Mouse (Mus musculus) frontal cortex, postnatal 14 days (tissue): ENCODE measurements at regions not wholly inside any gene's neighbourhood (a gene's known extent, or its start where the extent isn't known, plus 50 kb on each side); places are given as distances from the start of the nearest gene placed in this dataset.
"Not testable (repeated sequence)": the region's sequence is repeated elsewhere in the genome, so short reads cannot be mapped to it uniquely, and the experiment has no call there.

Experiments used
- DNase-seq, 2 experiments: peaks; one replicate each; pipeline ENCODE4 v3.0.0; 2022; ENCODE audit warnings: low spot score in 2 of 2

DNA sequence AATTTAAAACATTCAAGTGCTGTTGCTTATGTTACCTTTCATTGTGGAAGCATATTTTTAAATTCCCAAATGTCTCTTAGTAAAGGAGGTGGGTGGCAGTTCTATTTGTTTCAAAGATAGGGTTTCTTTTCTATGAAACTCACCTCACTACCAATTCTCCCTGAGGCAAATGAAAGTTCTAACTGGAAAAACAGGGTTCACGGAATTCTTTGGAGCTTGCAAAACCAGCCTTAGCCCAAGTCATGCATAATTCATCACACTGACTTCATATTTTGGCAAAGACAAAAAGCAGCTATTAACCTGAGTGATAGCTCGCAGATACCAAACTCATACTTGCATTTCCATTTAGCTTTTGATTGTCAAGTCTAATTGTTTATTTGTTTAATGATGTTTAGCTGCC lies 73.8 kb downstream of the Dio2 start:
- DNase-seq, result no peak

DNA sequence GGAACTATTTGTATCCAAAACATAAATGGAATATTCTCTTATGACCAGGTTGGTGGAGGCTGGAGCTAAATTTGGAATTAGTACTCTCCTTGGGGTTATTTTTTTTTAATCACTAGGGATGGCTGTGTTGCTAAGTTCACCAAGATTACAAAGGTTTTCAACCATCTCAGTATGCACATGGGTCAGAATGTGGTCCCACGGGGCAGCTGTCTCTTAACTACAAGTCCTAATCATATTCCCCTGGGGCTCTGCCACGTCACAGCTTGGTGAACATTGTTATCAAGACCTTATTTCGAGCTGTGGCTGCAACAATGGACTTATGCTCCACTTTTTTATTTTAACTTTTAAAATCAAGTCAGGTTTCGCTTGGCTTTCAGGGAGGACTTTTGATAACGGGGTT lies 92.8 kb downstream of the Dio2 start:
- DNase-seq, result no peak

DNA sequence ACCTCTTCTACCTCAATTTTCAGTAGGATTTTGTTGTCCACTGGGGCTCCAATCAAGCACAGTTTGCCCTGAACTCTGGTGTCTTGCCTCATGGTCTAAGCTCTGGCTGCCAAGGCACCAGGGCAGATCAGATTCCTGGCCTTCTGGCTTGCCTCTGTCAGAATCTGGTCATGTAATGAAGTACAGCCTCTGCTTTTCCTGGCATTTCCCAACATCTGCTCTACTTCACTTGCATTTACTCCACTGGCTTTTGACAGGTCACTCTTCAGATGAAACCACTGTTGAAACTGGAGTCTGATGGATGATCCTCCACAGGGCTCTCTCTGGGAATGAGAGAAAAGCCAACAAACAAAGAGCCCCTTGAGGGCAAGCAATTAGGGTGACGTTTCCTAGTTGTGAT lies 94.3 kb downstream of the Dio2 start:
- no peak for DNase-seq

DNA sequence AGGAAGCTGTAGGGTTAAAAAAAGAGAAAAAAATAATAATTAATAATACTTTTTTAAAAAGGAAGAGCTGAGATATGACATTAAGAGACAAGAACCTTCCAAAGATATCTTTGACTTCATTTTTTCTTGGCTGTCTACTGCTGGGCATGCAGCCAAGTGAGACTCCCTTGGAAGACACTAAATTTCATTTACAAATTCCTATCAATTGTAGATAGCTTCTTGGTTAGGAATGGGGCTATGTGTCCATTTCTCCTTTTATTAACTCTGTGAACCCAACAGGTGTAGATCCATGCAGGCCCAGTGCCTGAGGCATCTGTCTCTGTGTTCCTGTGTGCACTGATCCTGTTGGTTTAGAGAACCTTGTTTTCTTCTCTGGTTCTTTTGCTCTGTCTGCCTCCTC lies 113.4 kb downstream of the Dio2 start:
- peak in 1 of 2 experiments; percentile 6 for DNase-seq

DNA sequence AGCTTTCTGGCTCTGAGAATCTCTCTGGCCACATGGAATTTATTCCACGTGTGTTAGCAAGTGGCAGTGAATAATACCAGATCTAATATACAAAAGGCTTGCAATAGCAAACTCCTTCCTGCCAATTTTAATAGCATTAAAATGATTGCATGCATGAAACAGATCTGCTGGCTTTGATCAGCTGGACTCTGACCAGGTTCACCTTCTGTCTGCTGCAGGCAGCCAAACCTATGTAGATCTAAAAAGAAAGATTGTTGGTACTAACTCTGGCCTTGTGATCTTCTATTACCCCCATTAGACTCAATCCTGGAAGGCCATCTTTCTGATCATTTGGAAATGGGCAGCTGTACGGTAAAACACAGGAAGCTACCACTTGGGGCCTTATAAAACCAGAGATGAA lies 114.8 kb downstream of the Dio2 start:
- no peak for DNase-seq

DNA sequence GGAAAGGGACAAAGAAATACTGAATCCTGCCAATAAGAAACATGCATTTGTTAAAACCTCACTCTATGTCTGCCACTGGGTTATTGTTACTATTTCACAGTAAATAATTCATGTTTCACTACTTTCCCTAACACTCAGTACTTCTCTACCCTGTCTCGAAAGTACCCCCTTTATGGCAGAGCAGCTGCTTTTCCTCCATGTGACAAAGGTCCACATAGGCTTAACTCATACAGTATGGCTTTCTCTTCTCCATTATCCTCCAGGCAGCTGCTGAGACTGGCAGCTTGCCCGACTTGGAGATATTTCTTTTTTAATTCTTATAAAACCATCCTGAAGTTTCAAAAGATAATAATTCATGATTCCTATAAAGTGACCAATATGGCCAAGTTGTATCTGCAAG lies 129.4 kb downstream of the Dio2 start:
- DNase-seq, result no peak

DNA sequence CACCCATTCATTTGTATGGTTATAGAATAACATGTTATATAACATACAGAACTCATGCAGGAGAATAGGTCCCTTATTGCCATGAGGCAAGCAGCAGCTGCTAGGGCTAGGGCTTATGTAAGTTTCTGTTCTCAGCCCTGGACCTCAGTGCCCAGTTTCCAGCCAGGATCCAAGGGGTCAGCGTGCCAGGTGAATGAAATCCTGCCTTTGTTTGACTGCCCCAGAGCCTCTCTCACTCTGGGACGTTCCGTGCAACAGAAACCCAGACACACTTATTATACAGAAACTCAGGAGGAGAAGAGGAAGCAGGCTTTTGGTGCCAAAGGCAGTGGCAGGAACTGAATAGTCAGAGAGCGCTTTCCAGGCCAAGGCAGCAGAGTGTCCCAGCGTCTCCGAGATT lies 130.3 kb downstream of the Dio2 start:
- DNase-seq, result peak; percentile 12 to 40

DNA sequence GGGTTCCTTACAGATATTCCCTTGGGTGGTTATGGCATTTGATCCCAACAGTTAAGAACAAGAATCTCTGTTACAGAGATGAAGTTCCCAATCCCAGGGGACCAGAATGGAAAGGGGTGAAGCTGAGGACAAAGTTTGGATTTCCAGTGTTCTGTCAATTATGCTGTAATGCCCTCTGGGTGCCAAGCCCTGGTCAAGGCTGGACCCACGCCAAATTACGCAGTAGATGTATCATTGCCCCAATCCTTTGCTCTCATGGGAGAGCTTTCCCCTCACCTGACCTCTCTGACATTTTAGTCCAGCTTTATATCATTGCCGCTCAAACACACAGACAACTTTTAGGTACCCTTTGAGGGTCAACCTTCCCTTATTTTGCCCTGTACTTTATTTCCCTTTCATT lies 158.2 kb downstream of the Dio2 start:
- DNase-seq, result no peak

DNA sequence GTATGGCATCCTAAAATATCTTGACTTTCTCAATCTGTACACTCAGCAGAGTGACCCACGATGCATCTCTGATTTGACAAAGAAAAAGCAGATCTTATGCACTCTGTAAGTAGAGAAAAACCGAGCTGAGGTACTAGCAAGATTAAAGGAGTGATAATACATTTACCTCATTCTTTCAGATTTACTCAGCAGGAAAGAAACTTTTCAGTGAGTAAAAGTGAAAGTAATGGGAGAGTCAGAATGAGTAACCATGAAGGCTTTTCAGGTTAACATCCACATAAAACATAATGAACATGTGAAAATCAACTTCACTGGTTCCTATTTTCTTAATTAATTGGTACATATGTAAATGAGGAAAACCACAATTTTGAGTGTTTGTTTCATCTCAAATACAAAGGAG lies 162.1 kb downstream of the Dio2 start:
- DNase-seq, result no peak

DNA sequence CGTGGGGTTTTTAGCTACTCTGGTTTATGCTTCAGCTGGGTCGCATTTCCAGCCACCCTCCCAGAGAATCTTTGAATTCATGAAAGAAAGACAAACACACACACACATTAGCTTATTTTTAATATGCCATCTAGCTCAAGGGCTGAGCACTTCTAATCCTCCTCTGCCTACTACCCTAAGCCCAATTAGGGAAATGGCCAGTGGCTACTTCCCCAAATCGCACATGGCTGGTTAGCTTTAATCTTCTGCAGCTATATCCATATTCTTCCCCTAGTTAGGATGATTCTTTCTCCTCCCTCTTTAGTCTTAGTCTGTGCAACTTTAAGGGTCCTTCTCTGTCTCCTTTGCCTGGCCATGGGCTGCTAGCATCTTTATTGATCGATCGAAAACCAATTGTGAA lies 166.3 kb downstream of the Dio2 start:
- no peak for DNase-seq

DNA sequence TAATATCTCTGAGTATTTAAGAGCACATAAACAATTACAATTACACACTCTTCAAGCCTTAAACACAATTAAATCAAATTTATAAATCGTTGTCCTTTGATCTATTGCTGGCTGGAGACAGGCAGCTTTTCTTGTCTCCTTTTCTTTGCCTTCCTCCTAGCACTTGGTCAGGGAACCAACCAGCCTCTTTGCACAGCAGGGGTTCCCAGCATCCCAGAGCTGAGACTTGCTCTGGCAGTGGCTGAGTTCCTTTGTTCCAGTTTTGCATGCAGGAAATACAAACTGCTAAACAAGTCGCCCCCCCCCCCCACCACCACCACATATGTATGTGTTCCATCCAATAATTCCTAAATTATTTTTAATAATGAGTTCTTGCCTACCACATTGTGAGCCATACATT lies 166.7 kb downstream of the Dio2 start:
- no peak for DNase-seq

DNA sequence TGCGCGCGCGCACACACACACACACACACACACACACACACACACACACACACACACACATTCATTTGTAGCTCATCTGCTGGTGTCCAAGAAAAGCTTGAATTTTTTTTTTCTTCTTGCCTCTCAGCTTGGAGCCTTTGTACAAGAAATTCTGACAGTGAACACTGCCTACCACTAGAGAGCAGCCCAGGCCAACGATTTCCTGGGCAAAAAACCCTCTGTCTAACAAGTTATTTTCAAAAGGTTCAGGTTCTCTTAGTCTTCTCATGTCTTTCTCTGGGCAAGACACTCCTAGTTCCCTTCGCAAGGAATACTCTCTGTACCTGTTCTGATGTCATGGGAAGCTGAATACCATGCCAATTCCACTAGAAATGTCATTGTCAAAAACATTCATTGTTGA lies 171.9 kb downstream of the Dio2 start:
- DNase-seq, result peak; percentile 25 to 55

DNA sequence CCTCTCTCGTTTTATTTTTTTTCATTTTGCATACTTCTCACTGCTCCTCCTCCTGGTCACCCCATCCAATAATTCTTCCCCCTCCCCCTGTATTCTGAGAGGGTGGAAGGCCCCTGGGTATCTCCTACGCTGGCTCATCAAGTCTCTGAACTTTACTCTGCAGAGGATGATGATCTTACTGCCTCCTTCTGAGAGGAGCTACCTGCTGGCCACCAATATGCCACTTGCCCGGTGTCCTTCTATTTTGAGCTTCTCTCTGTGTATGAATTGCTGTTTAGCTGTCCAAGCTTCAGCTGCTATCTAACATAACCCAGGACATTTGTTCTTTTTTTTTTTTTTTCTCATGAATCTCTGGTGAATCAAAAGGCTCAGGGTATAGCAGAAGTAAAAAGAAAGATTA lies 173.2 kb downstream of the Dio2 start:
- DNase-seq, result no peak

DNA sequence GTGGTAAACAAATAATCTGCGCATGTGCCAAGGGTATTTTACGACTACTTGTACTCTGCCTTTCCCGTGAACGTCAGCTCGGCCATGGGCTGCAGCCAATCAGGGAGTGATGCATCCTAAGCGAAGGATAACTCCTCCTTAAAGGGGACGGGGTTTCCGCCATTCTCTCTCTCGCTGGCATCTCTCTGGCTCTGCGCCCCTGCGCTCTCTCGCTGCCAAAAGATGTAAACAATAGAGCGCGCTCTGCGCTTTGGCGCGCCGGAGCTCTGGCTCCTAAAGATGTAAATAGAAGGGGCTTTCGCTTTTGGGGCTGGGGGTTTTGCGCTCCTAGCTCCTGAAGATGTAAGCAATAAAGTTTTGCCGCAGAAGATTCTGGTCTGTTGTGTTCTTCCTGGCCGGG lies 173.6 kb downstream of the Dio2 start:
- DNase-seq, result not testable (repeated sequence)

DNA sequence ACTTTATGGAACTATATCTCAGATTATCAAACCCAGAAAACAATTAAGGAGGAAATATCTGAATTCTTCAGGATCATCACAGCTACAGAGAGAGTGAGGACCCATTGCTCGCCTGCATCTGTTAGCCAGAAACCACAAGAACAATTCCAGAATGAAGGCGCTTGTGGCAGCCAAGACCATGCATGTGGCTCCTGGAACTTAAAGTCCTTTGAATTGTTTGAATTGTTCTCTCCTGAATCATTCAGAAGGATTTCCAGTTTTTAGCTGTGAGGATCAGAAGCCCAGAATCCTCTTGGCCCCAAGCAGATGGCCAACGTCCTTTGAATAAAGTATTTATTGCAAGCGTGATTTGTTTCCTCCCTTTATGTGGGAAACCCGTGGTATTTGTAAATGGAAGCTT lies 195.9 kb downstream of the Dio2 start:
- DNase-seq, result no peak
